Mouse (Mus musculus) R1 (cell line): ENCODE results near the gene Fgfr2.
"Not testable (repeated sequence)": the region's sequence is repeated elsewhere in the genome, so short reads cannot be mapped to it uniquely, and the experiment has no call there.

Experiments
- DNase-seq: peaks from one replicate; pipeline ENCODE4 v3.0.0-alpha.2; 2018; ENCODE audit warnings: low read depth, low spot score

The Fgfr2 gene

DNA sequence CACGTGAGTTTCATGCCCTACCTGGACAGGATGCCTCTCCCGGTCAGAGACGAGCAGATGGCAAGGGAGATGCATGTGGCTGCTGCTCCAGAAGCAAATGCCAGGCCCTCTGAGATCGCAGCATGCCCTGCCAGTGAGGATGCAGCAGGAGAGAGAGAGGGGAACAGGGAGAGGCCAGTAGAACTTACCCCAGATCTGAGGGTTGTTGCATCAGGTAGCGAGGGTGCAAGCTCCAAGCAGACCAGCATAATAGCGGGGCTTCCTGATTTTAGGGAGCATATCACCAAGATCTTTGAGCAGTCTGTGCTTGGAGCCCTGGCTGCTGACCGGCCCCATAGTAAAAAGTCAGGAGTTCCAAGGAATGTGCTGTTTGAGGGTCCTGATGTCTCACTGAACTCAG lies 2497.8 kb downstream of the Fgfr2 start:
- no peak for DNase-seq

DNA sequence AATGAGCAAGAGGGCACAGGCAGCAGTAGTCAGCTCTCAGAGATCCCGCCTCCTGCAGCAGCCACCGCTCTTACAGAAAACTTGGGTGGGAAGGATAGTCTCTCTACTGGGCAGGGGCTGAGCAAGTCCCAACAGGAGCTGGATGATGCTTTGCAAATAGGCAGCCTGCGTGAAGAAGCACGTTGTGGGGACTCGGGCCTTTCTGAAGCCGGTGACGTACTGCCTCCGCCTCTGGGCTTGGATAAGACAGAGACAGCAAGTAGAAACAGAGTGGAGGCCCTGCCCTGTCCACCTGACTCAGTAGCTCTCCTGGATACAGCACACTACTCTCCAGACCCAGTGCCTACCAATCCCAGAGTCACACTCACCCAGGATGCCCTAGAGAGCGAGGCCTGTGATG lies 2498.9 kb downstream of the Fgfr2 start:
- DNase-seq, result no peak

DNA sequence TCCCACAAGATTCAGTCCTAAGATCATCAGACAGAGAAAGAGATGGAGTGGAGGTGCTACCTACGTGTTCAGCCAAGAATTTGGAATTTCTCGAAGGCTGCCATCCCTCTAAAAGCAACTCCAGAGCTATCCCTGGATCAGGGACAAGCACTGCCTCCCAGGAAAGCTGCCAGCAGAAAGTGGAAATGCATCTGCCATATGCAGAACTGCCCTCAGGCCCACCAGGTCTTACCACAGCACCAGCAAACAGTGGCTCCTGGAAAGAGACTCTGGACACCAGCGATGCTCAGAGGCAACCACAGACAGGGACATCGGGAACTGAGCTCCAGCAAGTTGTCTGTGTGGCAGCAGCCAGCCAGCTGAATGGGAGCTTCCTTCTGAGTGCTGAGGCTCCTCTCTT lies 2500.8 kb downstream of the Fgfr2 start:
- DNase-seq, result no peak

DNA sequence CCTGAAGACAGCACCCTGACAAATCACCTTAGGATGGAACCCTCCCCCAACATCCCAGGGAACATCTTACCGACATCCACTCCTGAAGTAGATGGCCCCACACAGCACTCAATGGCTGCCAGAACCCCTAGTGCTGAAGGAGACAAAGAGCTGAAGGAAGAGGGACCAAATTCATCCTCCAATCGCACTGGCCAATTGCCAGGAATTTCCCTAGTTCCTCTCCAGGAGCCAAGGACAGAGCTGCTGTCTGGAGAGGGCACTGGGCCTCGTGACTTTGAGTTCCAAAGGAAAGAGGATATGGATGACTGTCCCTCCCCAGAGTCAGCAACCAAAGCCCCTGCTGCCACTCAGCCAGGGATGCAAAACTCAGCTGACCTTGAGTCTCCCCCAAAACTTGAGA lies 2501.2 kb downstream of the Fgfr2 start:
- DNase-seq, result no peak

DNA sequence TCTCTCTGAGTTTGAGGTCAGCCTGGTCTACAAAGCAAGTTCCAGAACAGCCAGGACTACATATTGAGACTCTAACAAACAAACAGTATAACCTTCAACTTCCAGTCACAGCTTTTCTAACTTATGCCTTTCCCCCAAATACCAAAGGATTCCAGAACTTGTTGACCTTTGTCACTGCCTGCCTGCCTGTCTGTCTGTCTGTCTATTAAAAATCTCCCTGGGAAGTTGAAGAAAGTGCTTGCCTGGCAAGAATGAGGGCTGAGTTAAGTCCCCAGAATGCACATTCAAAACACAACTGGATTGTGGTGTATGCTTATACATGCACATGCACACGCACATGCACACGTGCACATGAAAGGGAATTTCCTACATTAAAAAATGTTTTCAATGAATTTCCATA lies 2502.1 kb downstream of the Fgfr2 start:
- no peak for DNase-seq

DNA sequence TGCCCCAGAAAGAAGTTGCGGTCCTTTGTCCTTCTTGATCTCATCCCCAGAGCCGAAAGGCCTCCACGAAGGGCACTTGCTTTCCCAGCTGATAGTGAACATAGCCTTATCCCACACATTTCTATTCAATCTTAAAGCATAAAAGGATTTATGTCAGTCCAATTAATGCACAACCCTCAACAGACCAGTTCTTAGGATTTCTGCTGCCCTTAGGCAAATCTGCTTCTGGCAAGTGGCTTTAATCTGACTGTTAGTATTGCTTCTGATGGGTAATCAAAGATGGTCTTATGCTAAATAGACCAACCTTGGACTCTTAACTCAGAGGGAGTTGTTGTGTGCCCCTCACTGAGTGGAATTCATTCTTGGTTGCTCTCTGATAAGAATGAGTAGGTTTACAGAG lies 2505.6 kb downstream of the Fgfr2 start:
- no peak for DNase-seq

DNA sequence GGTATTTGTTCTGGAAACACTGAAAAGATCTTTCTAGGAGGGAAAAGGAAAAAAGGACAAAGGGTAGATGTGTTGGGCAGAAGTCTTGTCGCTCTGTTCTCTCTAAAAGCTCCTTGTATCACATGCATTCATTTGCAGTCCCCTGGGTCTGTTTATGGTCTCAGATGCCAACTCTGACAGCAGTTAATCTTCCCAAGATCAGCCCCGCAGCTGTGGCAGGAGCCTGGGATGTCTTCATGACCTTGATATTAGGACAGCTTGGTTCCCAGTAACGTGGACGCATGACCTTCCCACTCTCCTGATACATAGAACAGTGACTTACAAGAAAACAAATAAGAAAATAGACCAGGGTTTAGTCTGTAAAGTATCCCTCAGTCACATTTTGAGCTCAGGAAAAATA lies 2509.2 kb downstream of the Fgfr2 start:
- no peak for DNase-seq

DNA sequence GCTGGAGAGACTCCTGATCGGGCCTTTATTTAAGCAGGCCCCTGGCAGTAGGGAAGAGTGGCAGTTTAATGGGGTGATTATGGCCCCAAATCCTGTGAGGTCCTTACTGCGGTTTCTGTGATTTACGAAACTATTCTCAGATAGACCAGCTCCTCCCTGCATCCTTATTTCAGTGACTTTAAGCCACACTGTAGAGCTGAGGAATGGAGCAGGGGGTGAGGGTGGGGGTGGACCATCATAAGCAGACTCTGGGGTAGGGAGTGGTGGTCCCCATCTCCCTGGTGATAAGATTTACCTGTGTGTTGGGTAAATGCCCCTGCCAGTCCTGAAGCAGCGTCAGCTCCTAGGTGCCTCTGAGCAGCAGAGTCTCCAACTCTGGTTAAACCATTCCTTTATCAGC lies 2516.2 kb downstream of the Fgfr2 start:
- DNase-seq, result no peak

DNA sequence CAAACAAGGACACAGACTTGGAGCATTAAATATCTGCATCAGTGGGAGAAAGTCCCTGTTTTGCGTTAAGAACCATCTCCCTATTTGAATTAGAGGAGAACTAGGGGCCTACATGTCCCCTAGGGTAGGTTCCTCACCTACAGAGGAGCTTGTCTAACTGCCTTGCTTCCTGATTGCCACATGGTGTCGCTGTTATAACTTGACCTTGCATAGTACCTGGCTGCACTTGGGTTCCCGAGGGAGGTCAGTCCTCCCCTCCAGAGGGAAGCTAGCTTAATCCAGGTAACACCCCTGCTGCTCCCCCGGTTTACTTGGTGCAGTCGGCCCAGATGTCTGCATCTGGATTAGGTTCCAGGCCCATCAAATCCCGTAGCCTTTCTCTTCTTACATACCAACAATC lies 2518.0 kb downstream of the Fgfr2 start:
- DNase-seq, result peak; percentile 84

DNA sequence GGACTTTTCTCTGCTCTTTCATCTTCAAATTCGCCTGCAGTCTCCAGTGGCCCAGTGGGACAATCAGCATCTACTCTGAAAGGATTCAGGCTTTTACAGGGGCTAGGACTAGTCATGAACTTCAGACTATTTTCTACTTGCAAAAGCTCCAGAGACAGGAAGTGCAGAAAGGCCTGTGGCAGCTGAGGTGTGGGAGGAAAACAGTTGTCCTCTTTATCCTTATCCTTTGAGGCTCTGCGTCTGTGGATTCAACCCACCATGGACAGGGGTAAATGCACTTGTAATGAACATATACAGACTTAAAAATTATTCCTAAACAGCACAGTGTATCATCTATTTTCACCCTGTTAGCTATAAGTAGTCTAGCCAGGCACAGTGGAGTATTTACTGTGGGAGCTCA lies 2518.8 kb downstream of the Fgfr2 start:
- DNase-seq, result no peak

DNA sequence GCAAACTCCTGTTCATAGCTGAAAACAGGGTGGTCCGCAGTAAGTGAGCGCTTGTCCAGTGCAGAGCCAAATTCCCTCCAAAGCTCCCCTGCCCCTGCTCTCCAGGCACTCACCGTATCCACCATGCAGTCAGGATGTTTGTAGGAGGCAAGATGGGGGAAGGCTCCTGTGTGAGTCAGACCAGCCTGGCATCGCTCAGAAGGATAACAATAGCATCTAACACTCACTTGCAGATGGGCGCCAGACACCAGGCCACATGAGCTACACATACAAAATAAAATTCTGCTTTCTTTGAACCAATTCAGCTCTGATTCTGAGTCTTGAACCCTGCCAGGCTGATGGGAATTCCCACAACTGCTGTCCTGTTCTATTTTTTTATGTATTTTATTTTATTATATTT lies 2519.6 kb downstream of the Fgfr2 start:
- no peak for DNase-seq

DNA sequence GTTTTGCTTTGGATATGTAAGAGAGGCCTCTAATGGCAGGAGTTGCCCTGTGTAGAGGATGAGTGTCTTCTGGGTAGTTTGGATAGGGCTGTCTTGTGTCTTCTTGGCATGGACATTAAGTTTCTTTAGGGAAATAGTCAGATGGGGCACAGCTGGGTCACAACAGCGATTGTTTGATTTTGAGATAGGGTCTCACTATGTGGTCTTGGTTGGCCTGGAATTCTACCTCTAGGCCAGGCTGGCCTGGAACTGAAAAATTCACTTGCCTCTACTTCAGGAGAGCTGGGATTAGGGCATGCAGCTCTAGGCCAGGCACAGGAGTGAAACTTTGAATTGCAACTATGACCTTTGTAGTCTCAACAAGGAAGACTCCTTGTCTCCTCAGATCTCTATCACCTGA lies 2520.3 kb downstream of the Fgfr2 start:
- no peak for DNase-seq

DNA sequence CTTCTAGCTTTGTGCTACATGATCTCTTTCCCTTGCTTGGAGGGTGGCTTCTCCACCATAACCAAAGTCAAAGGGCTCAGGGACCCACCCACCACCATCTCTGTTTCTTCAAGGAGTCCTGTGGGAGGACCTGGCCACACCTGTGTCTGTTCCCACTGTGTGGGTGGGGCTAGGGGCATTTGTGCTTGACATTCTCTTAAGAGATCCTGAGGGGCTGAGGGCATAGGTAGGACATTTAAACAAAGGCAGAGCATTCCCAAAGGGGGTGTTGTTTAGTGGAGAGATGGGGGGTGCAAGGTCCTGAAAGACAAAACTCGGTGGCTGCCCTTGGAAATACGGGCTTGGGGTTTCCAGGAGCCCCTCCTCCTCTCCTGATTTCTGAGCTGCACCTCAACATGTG lies 2522.6 kb downstream of the Fgfr2 start:
- peak; percentile 99 for DNase-seq

DNA sequence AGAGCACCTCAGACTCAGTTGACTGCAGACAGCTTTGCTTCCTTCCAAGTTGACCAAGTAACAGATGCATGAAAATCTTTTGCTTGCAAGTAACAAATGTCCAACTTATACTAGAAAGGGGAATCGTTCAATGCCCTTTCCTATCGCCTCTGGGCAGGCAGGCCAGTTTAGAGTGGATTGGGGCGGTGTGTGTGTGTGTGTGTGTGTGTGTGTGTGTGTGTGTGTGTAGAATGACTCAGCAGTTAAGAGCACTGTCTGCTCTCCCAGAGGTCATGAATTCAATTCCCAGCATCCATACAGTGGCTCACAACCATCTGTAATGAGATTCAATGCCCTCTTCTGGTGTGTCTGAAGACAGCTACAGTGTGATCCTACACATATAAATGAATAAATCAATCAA lies 2523.1 kb downstream of the Fgfr2 start:
- no peak for DNase-seq

DNA sequence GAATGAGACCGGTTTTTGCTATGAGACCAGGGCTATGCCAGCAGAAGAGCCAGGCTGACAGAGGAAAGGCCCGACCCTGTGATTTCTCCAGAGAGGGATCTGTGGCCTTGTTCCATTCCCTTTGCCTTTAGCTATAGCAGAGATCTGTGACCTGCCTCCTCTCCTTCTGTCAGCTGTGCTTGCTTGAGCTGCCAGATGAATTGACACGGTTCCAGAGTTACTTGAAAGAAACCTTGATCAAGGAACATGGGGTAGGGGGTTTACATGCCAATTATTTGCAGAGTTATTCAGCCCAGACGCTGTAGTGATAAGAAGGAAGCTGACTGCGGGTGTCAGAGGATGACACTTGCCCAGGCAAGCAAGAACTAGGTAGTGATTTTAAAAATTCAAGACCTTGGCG lies 2525.6 kb downstream of the Fgfr2 start:
- no peak for DNase-seq

DNA sequence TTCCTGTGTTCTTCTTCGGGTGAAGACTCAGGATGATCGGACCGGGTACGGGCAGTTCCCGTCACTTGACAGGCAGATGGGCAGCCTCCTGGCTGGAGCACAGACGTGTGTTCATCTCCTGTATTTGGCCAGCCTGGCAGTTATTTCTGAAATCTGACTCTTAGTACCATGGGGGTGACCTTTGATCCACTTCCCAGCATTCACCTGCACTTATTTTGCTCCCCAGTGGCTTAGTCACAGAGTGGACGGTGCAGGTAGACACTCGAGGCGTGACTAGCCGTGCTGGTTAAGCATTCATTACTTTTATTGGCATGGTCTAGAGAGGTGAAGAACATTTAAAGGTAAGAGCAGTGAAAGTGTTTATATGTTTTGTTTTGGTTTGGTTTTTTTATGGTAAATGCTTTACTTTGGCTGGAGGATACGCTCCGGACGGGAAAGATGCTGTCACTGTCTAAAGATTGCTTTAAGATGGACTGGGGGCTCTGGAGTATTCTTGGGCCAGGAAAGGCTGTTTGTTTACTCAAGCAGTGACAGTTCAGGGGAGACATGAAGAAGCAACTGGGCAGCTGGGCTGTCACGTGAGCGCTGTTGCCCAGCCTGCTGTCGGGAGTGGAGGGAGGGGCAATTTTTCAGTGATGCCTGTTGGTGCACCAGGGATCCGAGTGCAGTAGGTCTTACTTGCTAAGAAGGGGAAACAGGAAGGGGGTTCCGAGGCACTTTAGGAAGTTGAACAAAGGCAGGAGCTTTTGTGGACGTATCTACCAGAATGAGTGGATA lies 2526.9 kb downstream of the Fgfr2 start:
- DNase-seq, result not testable (repeated sequence)

DNA sequence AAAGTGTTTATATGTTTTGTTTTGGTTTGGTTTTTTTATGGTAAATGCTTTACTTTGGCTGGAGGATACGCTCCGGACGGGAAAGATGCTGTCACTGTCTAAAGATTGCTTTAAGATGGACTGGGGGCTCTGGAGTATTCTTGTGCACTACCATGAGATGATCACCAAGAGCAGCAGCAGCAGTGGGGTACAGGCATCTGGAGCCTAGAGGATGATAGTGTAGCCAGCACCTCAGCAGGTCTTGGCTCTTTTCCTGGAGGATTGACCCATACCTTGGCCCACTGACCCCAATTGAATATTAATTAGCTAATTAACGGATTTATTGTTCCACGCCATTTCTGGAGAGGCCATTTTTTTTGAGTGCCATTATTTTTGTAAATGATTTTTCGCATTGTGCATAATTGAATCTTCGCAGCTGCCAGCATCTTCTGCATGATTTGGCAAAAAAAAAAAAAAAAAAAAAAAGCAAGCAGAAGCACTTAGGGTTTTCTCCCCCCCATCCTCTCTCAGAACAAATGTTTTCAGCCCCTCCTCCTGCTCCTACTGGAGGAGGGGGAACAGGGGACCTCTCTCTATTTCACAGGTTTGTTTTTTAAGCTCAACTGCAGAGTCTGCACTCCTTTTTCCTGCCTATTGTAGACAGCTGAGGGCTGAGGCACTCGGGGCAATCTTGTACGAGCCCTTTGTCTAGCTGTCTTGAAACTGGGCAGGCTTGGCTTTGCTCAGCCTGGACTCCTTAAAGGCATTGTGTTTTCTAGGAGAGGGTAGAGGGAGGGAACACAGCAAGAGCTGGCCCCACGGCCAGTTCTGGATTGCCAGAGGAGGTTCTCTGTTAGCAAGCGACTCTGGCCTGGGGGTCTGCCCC lies 2529.5 kb downstream of the Fgfr2 start:
- not testable (repeated sequence) for DNase-seq

DNA sequence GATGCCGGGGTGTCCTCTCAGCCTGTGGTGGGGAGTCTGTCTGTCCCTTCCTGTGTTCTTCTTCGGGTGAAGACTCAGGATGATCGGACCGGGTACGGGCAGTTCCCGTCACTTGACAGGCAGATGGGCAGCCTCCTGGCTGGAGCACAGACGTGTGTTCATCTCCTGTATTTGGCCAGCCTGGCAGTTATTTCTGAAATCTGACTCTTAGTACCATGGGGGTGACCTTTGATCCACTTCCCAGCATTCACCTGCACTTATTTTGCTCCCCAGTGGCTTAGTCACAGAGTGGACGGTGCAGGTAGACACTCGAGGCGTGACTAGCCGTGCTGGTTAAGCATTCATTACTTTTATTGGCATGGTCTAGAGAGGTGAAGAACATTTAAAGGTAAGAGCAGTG lies 2530.2 kb downstream of the Fgfr2 start:
- DNase-seq, result not testable (repeated sequence)

DNA sequence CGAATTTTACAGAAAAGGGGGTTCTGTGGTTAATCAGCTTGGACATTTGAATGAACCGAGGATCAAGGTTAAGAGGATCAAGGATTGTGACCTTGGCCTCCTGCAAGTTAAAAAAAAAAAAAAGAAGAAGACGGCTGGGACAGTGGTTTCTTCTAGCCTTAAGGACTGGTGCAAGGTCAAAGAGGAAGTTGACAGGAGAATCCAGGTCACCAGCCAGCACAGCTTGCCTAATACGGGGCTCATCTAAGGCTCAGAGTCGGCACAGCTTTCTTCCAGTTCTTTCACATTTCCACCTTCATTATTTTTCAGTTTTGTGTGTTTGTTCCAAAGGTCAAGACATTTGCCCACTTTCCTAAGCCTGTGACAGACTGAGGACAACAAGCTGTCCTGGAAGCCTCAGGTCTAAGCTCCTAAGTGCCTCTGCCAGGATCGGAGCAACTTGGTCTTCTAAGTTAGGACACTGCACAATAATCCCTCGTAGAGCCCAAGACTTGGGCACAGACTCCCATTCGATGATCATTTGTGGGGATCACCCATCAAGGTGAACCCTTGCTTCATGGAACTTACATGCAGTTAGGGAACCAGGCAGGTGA lies 2532.2 kb downstream of the Fgfr2 start:
- no peak for DNase-seq

DNA sequence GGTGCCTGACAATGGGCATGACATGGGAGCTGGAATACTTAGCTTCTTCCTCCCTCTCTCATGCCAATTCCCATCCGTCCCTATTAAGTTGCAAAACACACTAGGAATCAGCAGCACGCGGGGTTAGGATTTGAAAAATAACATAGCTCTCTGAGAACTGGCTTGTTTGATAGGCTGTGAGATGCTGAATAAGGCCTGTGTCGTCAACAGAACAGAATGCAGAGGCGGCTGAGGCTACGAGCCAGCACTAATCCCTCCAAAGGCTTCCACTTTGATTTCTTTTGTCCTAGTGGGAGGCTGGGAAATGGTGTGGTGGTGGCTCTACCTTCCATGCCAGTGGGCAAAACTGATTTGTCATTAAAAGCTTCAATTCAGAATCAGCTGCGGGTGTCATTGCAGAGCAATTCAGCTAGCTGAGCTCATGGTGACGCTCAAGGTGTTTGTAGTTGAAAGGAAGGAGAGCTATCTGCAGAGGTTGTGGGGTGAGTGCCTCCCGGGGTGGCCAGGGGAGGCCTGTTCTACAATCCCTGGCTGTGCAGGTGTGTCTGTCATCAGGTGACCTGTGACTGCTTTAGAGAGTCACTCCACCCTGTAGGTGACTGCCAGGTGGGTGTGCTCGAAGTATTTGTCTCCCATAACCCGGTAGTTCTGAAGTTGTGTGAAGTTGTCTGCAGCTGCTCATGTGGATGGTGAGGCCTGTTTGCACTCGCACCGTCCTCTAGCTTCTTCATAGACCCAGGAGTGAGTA lies 2532.9 kb downstream of the Fgfr2 start:
- DNase-seq, result no peak

DNA sequence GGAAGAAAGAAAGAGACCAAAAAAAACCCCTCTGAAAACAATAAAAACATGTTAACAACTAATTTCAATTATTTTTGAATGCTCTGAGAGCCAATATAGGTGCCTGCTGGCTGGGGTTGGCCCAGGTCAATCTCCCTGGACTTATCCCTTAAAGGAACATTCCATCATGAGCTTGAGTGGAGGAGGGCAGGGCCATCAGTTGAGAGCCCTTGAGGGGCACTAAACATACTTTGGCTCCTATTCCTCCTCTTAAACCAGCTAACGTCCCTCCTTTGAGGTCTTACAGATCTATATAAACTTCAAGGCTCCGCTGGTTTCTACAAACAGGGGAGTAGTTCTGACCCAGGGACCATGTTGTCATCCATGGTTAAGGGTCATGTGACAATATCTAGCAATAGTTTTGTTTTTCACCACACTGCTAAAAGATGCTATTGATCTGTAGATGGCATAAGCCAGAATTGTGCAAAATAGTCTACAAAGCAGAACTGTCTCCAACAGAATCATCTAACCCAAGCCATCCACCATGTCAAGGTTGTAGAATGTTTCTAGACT lies 2536.6 kb downstream of the Fgfr2 start:
- DNase-seq, result no peak

DNA sequence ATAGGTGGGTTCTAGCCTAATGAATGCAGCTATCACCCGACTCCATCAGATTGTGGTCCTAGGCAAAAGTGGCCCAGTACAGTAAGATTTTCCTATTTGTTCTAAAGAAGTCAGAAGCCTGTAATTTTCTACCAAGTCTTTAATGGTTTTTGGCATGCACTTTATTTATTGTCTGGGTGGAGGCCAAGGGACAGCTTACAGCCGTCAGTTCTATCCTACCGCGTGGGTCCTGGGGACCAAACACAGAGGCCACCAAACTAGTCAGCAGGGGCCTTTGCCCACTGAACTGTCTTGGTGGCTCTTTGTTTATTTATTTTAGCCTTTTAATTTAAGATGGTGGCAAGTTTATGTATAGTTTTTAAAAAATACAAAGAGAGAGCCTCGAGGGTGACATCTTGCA lies 2544.5 kb downstream of the Fgfr2 start:
- DNase-seq, result no peak
